In genomic region chr14:99786367-99786766, GRCm38 (mm10) we compare ENCODE assay signal across 26 mouse cellular contexts.
"Had no signal": no experiment of that assay in that cellular context is flagged by ENCODE, and none has a peak within 500 bp of the region (broad histone marks: within the 10 kb centered on the region; RNA-seq: fewer than 3 reads in every experiment).

No protein-coding gene starts in this region.

- H3K4me2 ChIP-seq: heart, embryonic 11.5 days; heart, embryonic 13.5 days; heart, embryonic 15.5 days; hindbrain, embryonic 13.5 days; hindbrain, embryonic 15.5 days; kidney, embryonic 15.5 days; limb, embryonic 13.5 days; limb, embryonic 15.5 days; liver, embryonic 12.5 days had no signal

- H3K4me1 ChIP-seq: heart, embryonic 13.5 days; heart, embryonic 15.5 days; hindbrain, embryonic 13.5 days; hindbrain, embryonic 15.5 days; kidney, embryonic 15.5 days; limb, embryonic 15.5 days; liver, embryonic 12.5 days had no signal

- H3K27me3 ChIP-seq: heart, embryonic 13.5 days; heart, embryonic 15.5 days; hindbrain, embryonic 13.5 days; hindbrain, embryonic 15.5 days; kidney, embryonic 15.5 days; limb, embryonic 13.5 days; limb, embryonic 15.5 days; liver, embryonic 12.5 days had no signal

- H3K4me3 ChIP-seq: heart, adult 2 months; heart, embryonic 13.5 days; heart, embryonic 15.5 days; hindbrain, embryonic 13.5 days; hindbrain, embryonic 15.5 days; kidney, embryonic 15.5 days; limb, embryonic 13.5 days; limb, embryonic 15.5 days; liver, embryonic 12.5 days had no signal

- DNase-seq: gastrocnemius, postnatal 14 days; gastrocnemius, postnatal 36 days; heart, adult 11 months; heart, adult 2 months; heart, postnatal 14 days; heart, postnatal 36 days; kidney, adult 11 months; kidney, adult 2 months; kidney, adult 9 months; kidney, postnatal 14 days; kidney, postnatal 36 days; layer of hippocampus, adult 9-11 months; layer of hippocampus, postnatal 36 days; left cerebral cortex, postnatal 4 days had no signal

- H3K27ac ChIP-seq: heart, adult 2 months; heart, embryonic 13.5 days; heart, embryonic 15.5 days; hindbrain, embryonic 13.5 days; hindbrain, embryonic 15.5 days; hindbrain, postnatal 0 days; kidney, embryonic 15.5 days; kidney, postnatal 0 days; limb, embryonic 13.5 days; limb, embryonic 15.5 days; liver, embryonic 12.5 days; liver, embryonic 14.5 days had no signal

- ATAC-seq: hindbrain, postnatal 0 days; liver, embryonic 12.5 days had no signal

- H3K9me3 ChIP-seq: heart, embryonic 13.5 days; heart, embryonic 15.5 days; hindbrain, embryonic 13.5 days; hindbrain, embryonic 15.5 days; kidney, embryonic 15.5 days; limb, embryonic 13.5 days; limb, embryonic 15.5 days; liver, embryonic 12.5 days had no signal

- H3K9ac ChIP-seq: heart, embryonic 13.5 days; heart, embryonic 15.5 days; hindbrain, embryonic 13.5 days; hindbrain, embryonic 15.5 days; kidney, embryonic 15.5 days; limb, embryonic 13.5 days; limb, embryonic 15.5 days; liver, embryonic 12.5 days; liver, embryonic 14.5 days had no signal

- H3K36me3 ChIP-seq: heart, embryonic 13.5 days; heart, embryonic 15.5 days; hindbrain, embryonic 13.5 days; hindbrain, embryonic 15.5 days; kidney, embryonic 15.5 days; limb, embryonic 13.5 days; limb, embryonic 15.5 days; liver, embryonic 12.5 days had no signal
